15 mouse cellular contexts compared by ENCODE assay signal in the genomic region with DNA sequence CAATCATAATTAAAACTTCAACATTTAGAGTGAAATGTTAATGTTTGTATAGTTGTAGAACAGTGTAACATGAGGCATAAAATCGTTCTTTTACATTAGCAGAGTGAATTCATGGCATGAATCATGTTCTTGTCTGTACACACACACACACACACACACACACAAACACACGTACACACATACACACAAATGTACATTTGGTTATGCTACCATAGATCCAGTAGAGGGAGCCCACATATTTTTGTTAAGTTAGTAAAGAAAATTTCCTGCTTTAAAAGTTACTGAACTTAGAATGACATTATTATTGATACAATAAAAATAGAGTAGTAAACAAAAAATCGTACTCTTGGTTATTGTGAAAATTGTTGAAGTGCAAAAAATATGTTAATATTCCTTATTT. TPM values are rescaled to one million over a fixed set of nuclear protein-coding genes. Genes with fewer than 3 reads are reported as not detected.
DNase-seq lines count a peak whose midpoint lies in the region; ATAC-seq and TF ChIP-seq lines count a peak whose summit lies in the region.
"Had no signal": no experiment of that assay in that cellular context is flagged by ENCODE, and none has a peak within 500 bp of the region (broad histone marks: within the 10 kb centered on the region; RNA-seq: fewer than 3 reads in every experiment).

No protein-coding gene starts in this region.

- ATAC-seq in heart, postnatal 0 days (ENCODE audit: insufficient read depth, low read depth), result no peak
- no peak for ATAC-seq in midbrain, postnatal 0 days (ENCODE audit: low FRiP score)
- ATAC-seq in midbrain, embryonic 13.5 days, result no peak
- ATAC-seq in megakaryocyte-erythroid progenitor cell, adult 5-6 weeks (replicated peaks; ENCODE audit: low FRiP score, low TSS enrichment, poor library complexity, severe bottlenecking), result no peak
- ATAC-seq: midbrain, embryonic 15.5 days had no signal

- H3K4me2 ChIP-seq in heart, postnatal 0 days (ENCODE audit: low read depth, low read length), result no peak overlapping the region
- H3K4me2 ChIP-seq in midbrain, postnatal 0 days (ENCODE audit: low read depth, low read length, poor library complexity, severe bottlenecking), result no peak overlapping the region
- H3K4me2 ChIP-seq in midbrain, embryonic 13.5 days (replicated peaks), result no peak overlapping the region
- H3K4me2 ChIP-seq: forebrain, embryonic 12.5 days; heart, embryonic 15.5 days; lung, embryonic 15.5 days; midbrain, embryonic 15.5 days; neural tube, embryonic 15.5 days had no signal

- H3K4me3 ChIP-seq in heart, postnatal 0 days (ENCODE audit: low read depth, low read length), result no peak overlapping the region
- H3K4me3 ChIP-seq in midbrain, postnatal 0 days (ENCODE audit: low read depth, low read length), result no peak overlapping the region
- H3K4me3 ChIP-seq in midbrain, embryonic 13.5 days (replicated peaks), result no peak overlapping the region
- H3K4me3 ChIP-seq: forebrain, embryonic 12.5 days; heart, embryonic 15.5 days; lung, embryonic 15.5 days; midbrain, embryonic 15.5 days; neural tube, embryonic 15.5 days had no signal

- intact Hi-C loops in heart, postnatal 14 days (cut with DNase I), result loop anchor here (2.0 kb wide), 1 partner anchor 112 kb away; no protein-coding TSS in a partner anchor

- no peaks in the 10 kb centered on the region for H3K9me3 ChIP-seq in heart, postnatal 0 days (replicated peaks; ENCODE audit: control insufficient read depth, low read length)
- no peaks in the 10 kb centered on the region for H3K9me3 ChIP-seq in midbrain, postnatal 0 days (ENCODE audit: low read length)
- H3K9me3 ChIP-seq in midbrain, embryonic 13.5 days, result no peaks in the 10 kb centered on the region
- H3K9me3 ChIP-seq: forebrain, embryonic 12.5 days; G1E; heart, embryonic 15.5 days; lung, embryonic 15.5 days; midbrain, embryonic 15.5 days; neural tube, embryonic 15.5 days had no signal

- no peaks in the 10 kb centered on the region for H3K4me1 ChIP-seq in heart, postnatal 0 days (ENCODE audit: control insufficient read depth, insufficient read depth)
- no peaks in the 10 kb centered on the region for H3K4me1 ChIP-seq in midbrain, postnatal 0 days (ENCODE audit: insufficient read depth, low read length)
- no peaks in the 10 kb centered on the region for H3K4me1 ChIP-seq in midbrain, embryonic 13.5 days (replicated peaks)
- H3K4me1 ChIP-seq: forebrain, embryonic 12.5 days; heart, embryonic 15.5 days; lung, embryonic 15.5 days; midbrain, embryonic 15.5 days; neural tube, embryonic 15.5 days had no signal

- H3K27ac ChIP-seq in heart, postnatal 0 days (ENCODE audit: low read depth), result no peak overlapping the region
- no peak overlapping the region for H3K27ac ChIP-seq in midbrain, postnatal 0 days (ENCODE audit: low read depth, low read length)
- H3K27ac ChIP-seq in midbrain, embryonic 13.5 days, result no peak overlapping the region
- H3K27ac ChIP-seq: forebrain, embryonic 12.5 days; heart, embryonic 15.5 days; lung, embryonic 15.5 days; midbrain, embryonic 15.5 days; neural tube, embryonic 15.5 days had no signal

- WGBS in heart, postnatal 0 days, result 41% methylated on average over 3 of the region's 3 CpGs
- 66% methylated on average over 3 of the region's 3 CpGs for WGBS in midbrain, postnatal 0 days
- 84% methylated on average over 3 of the region's 3 CpGs for WGBS in midbrain, embryonic 13.5 days

- H3K36me3 ChIP-seq in heart, postnatal 0 days (replicated peaks; ENCODE audit: control insufficient read depth, insufficient read depth, low read length), result no peaks in the 10 kb centered on the region
- no peaks in the 10 kb centered on the region for H3K36me3 ChIP-seq in midbrain, postnatal 0 days (ENCODE audit: insufficient read depth, low read length)
- no peaks in the 10 kb centered on the region for H3K36me3 ChIP-seq in midbrain, embryonic 13.5 days
- H3K36me3 ChIP-seq: forebrain, embryonic 12.5 days; G1E; heart, embryonic 15.5 days; lung, embryonic 15.5 days; midbrain, embryonic 15.5 days; neural tube, embryonic 15.5 days had no signal

- no peak overlapping the region for H3K9ac ChIP-seq in heart, postnatal 0 days (replicated peaks; ENCODE audit: low read depth, low read length)
- H3K9ac ChIP-seq in midbrain, postnatal 0 days (replicated peaks; ENCODE audit: low read length, poor library complexity, severe bottlenecking), result no peak overlapping the region
- no peak overlapping the region for H3K9ac ChIP-seq in midbrain, embryonic 13.5 days (replicated peaks)
- H3K9ac ChIP-seq: forebrain, embryonic 12.5 days; heart, embryonic 15.5 days; lung, embryonic 15.5 days; midbrain, embryonic 15.5 days; neural tube, embryonic 15.5 days had no signal

- H3K27me3 ChIP-seq in heart, postnatal 0 days (ENCODE audit: control insufficient read depth, insufficient read depth, low read length), result no peaks in the 10 kb centered on the region
- H3K27me3 ChIP-seq in midbrain, postnatal 0 days (ENCODE audit: insufficient read depth, low read length), result no peaks in the 10 kb centered on the region
- H3K27me3 ChIP-seq in midbrain, embryonic 13.5 days, result no peaks in the 10 kb centered on the region
- H3K27me3 ChIP-seq: forebrain, embryonic 12.5 days; heart, embryonic 15.5 days; lung, embryonic 15.5 days; midbrain, embryonic 15.5 days; neural tube, embryonic 15.5 days had no signal

- TF ChIP-seq EP300 in heart, postnatal 0 days (IDR thresholded peaks at IDR 0.05; ENCODE audit: low read depth), result no peak

- peak; percentile 39 for TF ChIP-seq CTCF in heart, postnatal 0 days (IDR thresholded peaks at IDR 0.05; ENCODE audit: low read depth)
- peak; percentile 77 for TF ChIP-seq CTCF in midbrain, postnatal 0 days (IDR thresholded peaks at IDR 0.05)

- no peak for DNase-seq in heart, postnatal 0 days (ENCODE audit: low spot score)
- no peak for DNase-seq in heart, postnatal 14 days
- peak; percentile 63 for DNase-seq in midbrain, postnatal 0 days (ENCODE audit: low spot score)
- peak; percentile 49 for DNase-seq in brain, adult 2 months (ENCODE audit: low read depth, low spot score)
- no peak for DNase-seq in cerebellum, adult 8-10 months
- no peak for DNase-seq in cerebellum, postnatal 25 days
- DNase-seq: gastrocnemius, postnatal 36 days had no signal

RNA-seq across cellular contexts. Expression of a gene that starts 7.7 kb away (rescaled TPM):
- total RNA-seq in heart, postnatal 0 days (2014; rRNA removed; ENCODE audit: low replicate concordance), result 14.8 and 17.4 TPM in 2 replicates
- polyA plus RNA-seq in heart, postnatal 0 days (2015; fragmentation: Nextera tagmentation; extraction: Ambion mirVana), result 12.6 and 13.2 TPM in 2 replicates
- 10 to 100 TPM; 24.0 to 25.4 TPM for total RNA-seq in heart, postnatal 14 days (2021)
- 40.8 and 57.4 TPM in 2 replicates for total RNA-seq in midbrain, postnatal 0 days (2014; rRNA removed)
- polyA plus RNA-seq in midbrain, postnatal 0 days (2015; fragmentation: Nextera tagmentation; extraction: Ambion mirVana), result 26.8 and 33.6 TPM in 2 replicates
- 38.1 and 43.6 TPM in 2 replicates for polyA plus RNA-seq in midbrain, embryonic 13.5 days (2015; fragmentation: Nextera tagmentation; extraction: Ambion mirVana)
- total RNA-seq in megakaryocyte-erythroid progenitor cell, adult 5-6 weeks (2014; fragmentation: Nextera tagmentation), result 91.1 and 108 TPM in 2 replicates
- 78.5 and 93.4 TPM in 2 replicates for total RNA-seq in megakaryocyte-erythroid progenitor cell, adult 5-6 weeks (2017)

Comparison
In these comparisons a context has a peak if more than half of its experiments do, and no peak if none do; other contexts are left out.
1. DNase-seq: peak in midbrain, postnatal 0 days (single experiment) and brain, adult 2 months (single experiment); none in heart, postnatal 0 days (single experiment), heart, postnatal 14 days (0 of 2), cerebellum, adult 8-10 months (single experiment) and cerebellum, postnatal 25 days (0 of 2).